Mouse (Mus musculus) lung, postnatal 4 days (tissue): Measurements from ENCODE around the gene Atf5.
A peak's percentile ranks its signal among the peaks of the same experiment; 100 is the strongest.

Experiments
- DNase-seq, 2 experiments: peaks; one replicate each; pipeline ENCODE4 v3.0.0; 2021

Atf5 gene

DNA sequence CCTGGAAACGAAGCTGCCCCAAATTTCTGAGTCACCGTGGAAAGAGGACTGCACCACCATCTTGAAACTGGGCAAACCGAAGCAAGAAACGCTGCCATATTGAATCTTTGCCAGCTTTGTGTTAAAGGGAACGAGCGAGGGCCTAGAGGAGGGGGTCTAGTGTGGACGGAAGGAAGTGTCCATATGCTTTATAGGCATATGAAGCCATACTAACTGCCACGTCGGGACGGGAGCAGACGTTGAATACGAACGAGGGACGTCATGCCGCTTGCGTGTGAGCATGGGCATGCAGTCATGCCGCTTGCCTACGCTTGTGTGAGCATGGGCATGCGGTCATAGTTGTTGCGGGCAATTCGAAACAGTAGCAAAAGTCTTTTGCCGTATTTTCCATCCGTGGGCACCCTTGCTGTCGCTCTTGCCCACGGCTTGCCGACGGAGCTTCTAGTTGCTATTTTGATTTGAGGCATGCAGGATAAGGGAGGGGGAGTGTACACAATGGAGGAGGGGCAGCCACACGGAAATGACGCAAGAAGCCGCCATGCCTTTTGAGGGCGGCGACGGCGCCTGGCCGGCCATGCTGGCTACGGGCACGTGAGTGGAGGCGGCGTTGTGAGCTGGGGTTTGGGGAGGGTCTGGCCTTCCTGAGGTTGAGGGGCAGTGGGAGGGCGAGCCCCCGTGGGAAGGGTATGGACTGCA, 33.1 kb upstream of the Atf5 start:
- DNase-seq = peak; percentile 93 to 94

DNA sequence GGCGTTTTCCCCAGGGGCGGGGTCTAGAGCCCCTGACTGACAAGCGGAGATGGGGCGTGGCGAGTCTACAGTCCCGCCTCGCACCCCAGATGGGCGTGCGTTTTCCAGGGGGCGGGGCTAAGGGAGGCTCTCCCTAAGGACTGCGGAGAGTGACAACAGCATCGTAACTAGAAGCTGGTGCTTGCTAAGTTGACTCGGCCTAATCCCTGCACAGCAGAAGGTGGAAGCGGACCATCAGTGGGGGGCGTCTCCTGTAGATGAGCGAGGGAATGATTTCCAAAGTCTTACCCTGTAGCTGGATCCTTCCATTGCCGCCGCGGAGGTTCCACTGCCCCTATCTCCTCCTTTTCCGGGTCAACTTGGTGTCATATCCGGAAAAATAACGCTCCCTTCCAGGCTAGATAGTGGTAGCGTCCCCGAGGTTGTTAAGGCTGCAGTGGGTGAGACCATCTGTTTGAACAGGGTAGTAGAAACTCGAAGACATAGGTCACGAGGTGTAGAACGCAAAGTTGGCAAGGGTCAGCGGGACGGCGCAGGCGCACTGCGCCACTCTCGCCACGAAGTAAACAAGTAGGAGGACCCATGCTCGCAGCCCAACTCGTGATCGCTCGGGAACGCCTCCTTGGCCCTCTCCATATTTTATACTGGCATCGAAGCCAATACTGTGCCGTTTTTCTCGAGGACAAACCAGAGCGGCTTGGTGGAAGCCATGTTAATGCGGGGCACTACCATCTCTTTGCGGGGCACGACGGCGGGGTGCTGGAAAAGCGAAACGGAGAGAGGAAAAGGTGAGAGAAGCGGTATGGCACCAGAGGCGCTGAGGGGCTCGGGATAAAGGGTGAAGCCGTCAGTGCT, 32.3 kb upstream of the Atf5 start, which contains the start of the genes Akt1s1 and Tbc1d17:
Gene Akt1s1 (plus strand): TSS at position 431 of the 855 bp plus-strand sequence.
Gene Tbc1d17 (minus strand): TSS at position 519 of the 855 bp plus-strand sequence.
- peak; percentile 99 to 100 for DNase-seq

DNA sequence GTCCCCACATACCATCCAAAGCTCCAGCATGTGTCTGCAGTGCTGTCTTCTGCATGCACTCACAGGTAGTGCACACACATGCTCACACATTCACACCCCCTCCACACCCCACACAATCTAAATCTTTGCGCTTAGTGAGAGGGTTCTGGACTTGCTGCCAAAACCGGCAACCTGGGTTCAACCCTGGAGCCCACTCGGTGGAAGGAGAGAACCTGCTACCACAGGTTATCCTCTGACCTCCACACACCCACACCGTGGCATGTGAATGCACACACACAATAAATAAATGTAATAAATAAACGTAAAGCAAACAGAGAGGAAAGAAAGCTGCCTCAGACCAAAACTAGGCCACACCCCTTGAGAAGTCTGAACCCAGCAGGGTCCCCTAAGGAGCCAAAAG, 31.3 kb upstream of the Atf5 start:
- DNase-seq = no peak

DNA sequence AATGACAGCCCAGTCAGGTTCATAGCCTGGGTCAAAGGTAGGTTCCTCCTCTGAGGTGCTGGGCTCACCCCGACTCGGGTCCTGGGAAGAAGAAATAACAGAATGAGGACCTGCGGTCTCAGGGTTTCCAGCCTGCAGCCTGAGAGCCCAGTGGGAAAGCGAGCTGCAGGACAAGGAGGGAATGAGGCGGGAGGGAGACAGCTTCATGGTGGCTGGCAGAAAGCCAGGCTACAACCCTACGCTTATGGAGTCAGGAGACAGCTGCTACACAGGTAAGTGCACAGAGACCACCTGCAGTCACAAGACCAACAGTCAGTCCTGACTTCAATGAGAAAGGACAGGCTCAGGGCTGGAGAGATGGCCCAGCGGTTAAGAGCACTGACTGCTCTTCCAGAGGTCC, 30.3 kb upstream of the Atf5 start:
- no peak for DNase-seq

DNA sequence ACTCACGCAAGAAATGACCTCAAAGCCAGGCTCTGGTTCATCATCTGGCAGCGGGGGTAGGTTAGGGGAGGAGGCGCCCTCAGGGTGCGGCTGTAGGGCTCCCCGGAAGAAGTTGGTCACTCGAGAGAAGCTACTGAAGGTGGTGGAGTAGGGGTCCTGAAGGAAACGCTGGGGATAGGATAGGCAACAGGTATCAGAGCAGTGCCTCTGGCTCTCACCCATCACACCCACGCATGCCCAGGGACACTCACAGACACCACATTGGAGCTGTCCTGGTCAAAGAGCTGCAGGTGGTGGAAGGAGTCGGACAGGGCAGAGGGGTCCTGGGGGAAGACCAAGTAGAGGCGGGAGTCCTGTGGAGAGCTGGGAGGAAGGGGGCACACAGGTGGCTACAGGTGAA, 28.5 kb upstream of the Atf5 start:
- no peak for DNase-seq

DNA sequence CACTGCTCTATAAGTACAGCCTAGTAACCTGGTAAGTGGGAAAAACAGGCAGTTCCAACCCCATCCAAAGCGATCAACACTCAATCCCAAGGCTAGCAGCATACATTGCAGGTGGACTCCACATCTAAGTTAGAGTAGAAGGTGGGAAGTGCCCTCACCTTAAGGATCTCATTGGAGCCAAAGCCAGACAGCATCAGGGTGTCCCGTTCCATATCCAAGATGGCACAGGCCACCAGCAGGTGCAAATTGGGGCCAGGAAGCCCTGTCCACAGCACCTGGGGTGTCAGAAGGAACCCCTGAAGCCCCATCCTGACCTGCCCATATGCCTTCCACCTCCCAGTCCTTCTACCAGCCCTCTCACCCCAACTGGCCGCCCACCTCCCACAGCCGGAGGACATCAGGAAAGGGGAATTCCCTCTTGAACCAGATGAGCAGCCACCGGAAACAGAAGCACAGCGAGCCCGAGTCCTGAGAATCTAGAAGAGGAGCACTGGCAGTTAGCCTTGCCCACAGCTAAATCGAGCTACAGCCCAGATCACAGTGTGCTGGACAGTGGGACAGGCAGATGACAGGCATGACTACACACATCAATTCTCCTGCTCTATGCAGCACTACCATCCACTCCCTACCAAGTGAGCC, 25.5 kb upstream of the Atf5 start:
- DNase-seq = no peak

DNA sequence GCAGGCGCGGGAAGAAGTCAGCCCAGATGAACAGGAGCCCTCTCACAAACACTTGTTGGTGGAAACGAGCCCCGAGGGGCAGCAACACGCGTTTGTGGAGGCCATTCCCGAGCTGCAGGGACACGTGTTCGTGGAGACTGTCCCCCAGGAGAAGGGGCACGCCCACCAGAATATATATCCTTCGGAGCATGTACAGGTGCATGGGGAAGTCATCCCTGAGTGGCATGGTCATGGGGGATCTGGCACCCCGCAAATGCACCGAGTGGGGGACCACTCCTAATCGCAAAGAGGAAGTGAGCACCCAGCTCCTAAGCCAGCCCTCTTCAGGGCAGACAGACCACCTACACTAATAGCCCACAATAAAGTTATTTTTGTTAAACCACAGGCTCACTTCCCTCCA, 24.0 kb upstream of the Atf5 start:
- no peak for DNase-seq

DNA sequence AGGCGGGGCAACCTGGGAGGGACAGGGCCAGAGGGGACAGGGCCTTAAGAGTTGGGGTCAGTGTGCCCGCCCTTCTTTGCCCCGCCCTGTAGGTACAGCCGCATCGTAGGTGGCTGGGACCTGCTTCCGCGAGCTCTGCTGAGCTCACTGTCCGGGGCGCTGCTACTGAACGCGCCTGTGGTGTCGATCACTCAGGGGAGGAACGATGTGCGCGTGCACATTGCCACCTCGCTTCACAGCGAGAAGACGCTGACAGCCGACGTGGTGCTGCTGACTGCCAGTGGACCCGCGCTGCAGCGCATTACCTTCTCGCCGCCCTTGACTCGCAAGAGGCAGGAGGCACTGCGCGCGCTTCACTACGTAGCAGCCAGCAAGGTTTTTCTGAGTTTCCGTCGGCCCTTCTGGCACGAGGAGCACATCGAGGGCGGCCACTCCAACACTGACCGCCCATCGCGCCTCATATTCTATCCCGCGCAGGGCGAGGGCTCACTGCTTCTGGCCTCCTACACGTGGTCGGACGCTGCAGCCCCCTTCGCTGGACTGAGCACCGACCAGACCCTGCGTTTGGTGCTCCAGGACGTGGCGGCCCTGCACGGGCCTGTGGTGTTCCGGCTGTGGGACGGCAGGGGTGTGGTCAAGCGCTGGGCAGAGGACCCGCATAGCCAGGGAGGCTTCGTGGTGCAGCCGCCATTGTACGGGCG, 23.2 kb upstream of the Atf5 start:
- peak; percentile 55 to 69 for DNase-seq

DNA sequence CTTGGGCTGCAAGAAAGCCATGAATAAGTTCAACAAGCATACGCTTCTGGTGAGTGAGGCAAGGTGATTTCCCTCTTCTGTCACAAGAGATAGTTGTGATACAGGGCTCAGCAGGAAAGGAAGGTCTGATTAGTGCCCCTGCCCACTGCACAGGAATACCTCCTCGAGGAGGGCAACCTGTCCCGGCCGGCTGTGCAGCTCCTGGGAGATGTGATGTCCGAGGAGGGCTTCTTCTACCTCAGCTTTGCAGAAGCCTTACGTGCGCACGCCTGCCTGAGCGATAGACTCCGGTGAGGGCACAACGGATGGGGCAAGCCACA, 22.7 kb upstream of the Atf5 start:
- DNase-seq = no peak

DNA sequence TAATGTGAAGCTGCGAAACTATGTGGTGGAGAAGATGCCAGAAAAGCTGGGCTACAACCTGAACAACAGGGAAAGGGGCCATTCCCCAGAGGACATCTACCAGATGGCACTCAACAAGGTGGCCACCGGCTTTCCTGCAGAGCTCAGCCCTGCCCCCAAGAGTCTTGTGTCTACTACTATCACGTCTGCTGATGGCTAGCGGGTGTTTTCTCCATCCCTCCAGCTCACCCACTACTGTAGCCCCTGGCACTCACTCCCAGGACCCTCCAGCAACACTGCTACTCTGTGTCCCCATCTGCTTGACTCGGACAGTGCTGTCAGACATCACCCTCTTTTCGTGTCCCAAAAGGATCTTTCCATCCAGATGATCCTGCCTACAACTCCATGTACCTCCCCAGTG, 21.6 kb upstream of the Atf5 start:
- no peak for DNase-seq

DNA sequence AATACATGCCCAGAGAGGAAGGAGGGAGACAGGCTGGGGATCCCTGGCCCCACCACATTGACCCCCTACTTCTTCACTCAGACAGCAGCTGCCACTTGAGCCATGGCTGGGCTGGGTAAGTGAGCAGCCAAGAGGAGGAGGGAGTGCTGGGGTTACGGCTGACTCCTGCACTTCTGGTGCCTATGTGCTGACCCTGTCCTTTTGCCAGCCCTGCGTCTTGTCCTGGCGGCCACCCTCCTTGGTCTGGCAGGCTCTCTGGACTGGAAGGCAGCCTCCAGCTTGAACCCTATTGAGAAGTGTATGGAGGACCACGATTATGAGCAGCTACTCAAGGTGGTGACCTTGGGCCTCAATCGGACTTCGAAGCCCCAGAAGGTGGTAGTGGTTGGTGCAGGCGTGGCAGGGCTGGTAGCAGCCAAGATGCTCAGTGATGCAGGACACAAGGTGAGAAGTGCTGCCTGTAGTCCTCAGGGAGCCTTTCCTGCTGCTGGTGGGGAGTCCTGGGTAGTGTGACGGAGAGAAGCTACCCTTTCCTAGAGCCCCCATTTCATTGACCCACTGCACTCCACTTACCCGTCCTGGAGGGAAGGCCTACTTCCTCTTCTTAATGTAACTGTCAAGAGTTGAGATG, 20.1 kb upstream of the Atf5 start:
- no peak for DNase-seq

DNA sequence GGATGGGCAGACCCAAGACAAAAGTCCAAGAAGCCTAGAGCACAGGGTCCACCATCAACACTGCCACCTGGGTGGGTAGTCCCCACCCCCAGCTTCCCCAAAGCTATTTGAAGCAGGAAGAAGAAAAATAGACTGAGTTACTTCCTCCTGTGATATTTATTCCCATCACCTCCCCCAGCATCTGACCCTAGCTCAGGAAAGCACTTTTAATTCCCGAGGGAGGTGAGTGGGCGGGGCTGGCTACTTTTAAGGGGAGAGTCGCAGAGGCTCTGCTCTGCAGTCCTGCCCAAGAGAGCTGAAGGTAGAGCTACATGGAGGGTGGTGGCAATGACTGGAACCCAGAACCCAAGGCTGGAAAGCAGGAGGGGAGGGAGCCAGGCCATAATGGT, 19.6 kb upstream of the Atf5 start:
- DNase-seq = no peak

DNA sequence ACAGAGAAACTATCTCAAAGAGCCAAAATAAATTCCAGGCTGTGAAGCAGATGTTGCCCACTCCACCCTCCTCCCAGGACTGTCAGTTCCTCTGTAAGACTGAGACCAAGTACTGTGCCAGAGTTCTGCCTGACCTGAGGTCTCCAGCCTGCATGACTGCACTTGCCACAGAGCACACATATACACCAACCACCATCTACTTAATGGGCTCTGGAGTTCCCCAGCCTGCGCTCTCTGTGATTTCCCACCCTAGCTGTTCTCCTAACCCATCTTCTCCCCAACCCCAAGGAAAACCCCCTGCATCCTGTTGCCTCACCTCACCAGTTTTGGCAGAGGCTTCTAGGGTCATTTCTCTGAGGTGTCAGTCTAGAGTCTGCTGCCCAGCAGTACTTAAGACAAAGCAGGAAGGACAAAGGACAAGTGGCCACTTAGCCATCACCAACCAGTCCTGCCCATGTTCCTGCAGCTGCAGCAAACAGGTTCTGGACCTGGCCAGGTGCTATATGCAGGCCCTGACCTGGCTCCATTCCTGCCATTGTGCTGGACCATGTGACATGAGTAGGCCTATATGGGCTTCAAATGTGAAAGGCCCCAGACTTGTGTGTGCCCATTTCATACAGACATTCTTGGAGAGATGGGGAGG, 19.0 kb upstream of the Atf5 start:
- DNase-seq = peak in 1 of 2 experiments; percentile 51

DNA sequence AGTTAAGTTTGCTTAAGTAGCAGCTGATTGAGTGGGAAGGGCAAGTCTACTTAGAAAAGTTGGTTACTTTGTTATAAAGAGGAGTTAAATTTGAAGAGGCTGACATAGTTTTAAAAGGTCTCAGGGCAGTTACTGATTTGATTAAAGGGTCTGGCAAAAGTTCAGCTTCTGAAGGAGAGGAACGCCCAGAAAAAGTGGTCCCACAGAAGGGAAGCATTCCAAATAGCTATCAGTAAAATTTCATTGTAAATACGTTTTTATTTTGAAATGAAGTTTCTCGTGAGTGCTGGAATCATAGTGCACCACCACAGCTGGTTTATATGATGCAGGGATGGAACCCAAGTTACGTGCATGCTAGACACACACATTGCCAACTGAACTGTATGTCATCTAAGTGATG, 16.3 kb upstream of the Atf5 start:
- DNase-seq = no peak

DNA sequence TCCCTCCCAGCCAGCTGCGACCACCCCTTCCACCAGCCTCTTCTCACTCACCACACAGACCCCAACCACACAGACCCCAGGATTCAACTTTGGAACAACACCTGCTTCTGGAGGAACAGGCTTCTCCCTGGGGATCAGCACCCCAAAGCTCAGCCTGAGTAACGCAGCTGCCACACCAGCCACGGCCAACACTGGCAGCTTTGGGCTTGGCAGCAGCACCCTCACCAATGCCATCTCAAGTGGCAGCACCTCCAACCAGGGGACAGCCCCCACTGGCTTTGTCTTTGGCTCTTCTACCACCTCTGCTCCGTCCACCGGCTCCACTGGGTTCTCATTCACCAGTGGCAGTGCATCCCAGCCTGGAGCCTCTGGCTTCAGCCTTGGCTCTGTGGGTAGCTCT, 12.2 kb upstream of the Atf5 start:
- DNase-seq = no peak

DNA sequence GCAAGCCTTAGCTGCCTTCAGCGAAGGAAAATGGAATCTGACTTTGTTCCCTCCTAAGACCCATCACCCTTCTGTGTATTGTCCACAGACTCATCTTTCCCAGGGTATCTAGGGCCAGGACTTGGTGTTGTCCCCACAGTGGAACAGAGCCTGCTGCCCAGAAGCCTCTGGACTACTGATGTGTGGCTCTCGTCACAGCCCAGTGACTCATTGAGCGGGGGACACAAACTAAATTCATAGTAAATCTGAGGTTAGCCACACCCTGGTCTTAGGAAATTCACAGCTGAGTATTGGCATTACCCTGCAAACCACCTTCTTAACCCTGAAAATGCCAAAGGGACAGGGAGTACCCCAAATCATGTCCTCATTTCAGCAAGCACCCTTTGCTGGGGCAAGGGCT, 10.3 kb upstream of the Atf5 start:
- no peak for DNase-seq

DNA sequence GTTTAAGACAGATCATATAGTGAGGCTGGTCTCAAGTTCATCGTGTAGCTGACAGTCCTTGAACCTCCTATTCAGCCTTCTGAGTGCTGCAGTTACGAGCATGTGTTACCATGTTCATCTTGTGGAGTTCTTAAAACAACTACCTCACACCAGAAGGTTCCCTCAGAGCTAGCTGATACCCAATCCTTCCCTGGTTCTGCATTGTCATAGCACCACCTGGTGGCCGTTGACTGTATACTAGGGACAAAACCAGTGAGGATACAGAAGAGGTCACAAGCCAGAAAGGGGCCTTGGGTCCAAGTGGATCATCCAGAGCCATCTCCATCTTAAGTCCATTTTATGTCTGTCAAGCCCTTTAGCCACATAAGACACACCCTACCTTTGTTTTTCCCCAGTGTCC, 8.4 kb upstream of the Atf5 start:
- peak; percentile 59 to 84 for DNase-seq

DNA sequence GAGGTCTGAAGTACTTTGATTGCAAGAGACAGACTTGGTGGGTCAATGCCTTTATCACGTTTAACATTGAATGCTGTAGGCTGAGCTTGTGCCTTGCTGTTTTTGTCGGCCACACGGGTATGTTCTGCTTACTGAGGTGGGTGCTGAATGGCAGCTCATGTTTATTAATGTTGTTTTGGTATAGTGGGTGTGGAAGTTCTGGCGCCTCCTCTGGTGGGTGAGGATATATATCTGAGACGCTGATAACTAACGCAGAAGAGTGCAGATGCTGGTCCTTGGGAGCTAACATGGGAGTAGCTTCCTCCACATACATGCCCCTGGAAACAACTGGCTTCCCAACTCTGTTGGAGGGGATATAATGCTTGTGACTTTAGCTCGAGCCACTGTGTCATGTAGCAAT, 7.0 kb upstream of the Atf5 start:
- peak in 1 of 2 experiments; percentile 13 for DNase-seq

DNA sequence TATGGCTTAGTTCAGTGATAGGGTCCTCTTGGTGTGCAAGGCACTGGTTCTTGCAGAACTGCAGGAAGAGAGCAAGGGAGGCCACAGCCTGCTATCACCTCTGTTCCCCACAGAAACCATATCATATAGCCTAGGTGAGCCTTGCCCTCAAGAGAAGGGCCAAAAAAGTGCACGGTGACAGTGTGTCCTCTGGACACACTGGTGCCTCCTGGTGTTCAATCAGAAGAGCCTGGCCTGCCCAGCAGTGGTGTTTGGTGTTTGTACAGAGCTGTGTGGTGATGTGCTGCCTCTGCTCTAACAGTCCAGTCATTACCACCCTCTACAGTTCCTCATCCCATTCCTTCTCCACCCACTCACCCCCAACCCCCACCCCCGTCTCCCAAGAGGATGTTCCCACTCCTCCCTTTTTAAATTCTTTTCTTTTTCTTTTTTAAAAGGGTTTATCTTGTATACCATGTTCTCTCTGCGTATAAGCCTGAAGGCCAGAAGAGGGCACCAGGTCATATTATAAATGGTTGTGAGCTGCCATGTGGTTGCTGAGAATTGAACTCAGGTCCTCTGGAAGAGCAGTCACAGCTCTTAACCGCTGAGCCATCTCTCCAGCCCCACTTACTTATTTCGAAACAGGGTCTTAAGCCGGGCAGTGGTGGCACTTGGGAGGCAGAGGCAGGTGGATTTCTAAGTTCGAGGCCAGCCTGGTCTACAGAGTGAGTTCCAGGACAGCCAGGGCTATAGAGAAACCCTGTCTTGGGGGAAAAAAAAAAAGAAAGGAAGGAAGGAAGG, 5.4 kb upstream of the Atf5 start:
- peak in 1 of 2 experiments; percentile 16 for DNase-seq

DNA sequence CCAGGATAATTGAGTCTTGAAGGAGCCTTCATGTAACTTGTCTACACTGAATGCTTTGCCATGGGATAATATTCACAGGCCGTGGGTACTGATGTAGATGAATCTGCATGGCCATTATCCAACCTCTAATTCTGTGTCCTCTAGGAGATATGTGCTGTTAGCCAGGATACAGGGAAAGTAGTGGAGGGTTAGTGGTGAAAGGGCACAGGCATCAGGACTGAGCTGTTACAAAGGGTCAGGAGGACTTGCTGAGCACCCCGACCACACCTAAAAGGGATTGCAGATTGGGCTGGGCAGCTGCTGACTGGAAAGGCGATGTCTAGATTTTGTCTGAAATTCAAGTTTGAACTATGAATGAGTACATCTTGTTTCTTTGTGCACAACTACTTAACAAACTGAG, 4.1 kb upstream of the Atf5 start:
- DNase-seq = no peak

DNA sequence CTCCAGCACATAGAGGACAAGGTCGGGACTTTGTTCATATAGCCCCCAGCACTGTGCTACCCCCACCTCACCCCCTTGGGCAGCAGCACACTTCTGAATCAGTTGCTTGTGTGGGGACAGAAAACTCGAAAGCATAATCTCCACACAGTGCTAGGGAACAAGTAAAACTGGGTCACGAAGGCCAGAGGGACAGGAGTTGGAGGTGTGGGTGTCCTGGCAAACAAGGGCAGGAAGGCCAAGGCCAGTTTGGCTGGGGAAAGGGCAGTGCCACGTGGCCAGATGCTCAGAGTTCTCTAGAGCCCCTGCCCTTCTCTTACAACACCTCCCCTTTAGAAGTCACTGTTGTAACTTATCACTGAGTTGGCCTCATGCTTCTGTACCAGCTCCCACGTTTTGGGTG, 3.4 kb upstream of the Atf5 start:
- DNase-seq = no peak

DNA sequence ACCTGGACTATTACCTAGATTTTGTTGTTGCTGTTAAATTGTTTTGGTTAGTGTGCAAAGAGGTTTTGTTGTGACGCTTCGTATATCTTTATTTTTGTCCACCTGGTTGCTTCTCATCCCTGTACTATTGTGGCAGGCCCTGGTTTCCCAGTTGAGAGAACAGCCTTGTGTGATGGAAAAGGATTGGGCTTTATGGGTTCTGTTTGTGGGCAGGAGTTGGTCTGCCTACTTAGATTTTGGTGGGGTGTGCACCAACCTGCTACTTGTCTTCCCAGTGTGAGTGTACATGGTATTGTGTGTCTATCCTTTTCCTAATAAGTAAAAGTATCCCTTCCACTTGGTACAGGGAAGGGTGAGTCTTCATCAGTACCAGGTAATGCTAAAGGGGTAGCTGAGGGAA, 2.9 kb upstream of the Atf5 start:
- no peak for DNase-seq
